Mouse (Mus musculus) MN1 (cell line): Measurements from ENCODE around the gene Eda2r.

Experiments used
- DNase-seq: peaks from one replicate; pipeline ENCODE4 v3.0.0-alpha.2; 2016; ENCODE audit warnings: low spot score

The Eda2r gene

DNA sequence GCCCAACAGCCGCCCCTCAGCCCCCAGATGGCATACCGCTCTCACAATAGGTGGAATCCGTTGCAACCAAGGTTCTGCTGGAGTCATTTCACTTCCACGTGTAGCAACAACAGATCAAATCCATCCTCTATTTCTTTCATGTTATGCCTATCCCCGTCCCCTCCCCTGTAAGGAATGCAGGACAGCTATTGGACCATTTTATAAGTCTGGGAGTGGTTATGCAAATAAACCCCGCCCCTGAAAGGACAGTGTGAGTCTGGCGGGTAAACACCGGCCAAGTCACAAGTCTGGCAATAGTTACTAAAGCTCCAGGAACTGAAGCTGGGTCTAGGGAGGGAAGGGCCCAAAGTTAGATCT is at the start of gene Eda2r:
Eda2r (minus strand) TSS at position 152 of the 357 bp plus-strand sequence.
- peak; percentile 7 for DNase-seq

DNA sequence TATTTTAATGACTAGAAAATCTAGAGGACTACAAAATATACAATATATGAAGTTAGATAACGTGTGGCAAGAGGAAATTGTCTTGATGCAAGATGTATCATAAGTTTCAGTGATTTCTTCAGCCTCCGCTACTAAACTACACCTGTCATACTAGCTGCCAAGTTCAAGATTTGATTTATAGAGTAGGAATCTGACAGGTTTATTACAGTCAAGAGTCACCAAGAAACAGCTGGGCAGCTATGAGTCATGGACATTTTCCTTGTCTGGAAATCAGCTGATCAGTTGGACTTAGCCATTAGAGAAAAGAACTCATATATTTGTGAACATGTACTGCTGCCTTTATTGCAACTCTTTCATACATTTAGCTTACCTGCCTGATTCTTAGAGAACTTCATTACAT is 20.9 kb upstream of the Eda2r start:
- no peak for DNase-seq

DNA sequence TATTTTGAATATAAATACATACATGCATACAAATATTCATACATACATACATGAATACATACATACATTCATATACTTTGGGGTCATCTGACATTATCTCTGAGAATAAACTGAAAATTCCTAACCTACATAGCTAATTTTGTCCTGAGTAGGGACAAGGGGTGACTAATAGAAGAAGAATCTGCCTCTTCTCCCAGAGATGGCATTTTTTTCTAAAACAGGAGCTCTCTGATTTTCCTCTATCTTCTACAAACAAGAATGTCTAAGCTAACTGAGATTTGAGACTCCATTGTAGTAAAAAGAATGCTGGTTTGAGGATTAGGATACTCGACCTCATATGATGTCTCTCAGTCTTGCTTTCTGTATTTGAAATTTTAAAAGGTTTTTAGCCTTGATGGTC is 1.1 kb upstream of the Eda2r start:
- DNase-seq = no peak

DNA sequence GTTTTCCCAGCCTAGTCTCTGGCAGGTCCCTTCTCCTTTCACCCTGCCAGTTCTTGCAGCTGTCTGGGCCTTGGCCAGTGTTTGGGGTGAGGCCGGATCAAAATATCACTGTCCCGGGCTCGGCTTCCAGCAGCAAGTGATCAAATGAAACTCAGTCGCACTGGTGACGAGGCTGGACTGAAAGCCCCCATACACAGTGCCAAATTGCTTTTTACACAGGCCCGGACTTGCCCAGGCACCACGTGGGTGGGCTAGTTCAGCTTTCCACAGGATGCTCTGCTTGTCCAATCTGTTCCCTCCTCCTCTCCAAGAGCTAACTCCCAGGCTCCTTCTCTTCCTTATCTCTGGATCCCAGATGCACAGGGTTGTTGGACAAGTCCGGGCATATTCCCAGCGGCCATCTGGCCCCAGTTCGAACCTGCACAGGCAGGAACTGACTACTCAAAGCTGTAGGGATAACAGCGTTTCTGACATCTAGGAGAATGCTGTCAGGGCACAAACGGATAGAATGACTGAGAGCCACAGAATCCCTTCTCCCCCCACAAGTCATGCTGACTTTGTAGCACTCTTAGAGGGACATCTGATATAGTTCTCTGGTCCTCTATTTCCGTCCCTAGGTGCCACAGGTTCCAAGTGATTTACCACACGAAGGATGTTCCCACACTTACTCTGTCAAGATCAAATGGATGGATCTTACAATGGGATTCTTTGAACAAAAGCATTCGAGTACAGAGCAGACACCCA is 523 bp downstream of the Eda2r start:
- DNase-seq = no peak

DNA sequence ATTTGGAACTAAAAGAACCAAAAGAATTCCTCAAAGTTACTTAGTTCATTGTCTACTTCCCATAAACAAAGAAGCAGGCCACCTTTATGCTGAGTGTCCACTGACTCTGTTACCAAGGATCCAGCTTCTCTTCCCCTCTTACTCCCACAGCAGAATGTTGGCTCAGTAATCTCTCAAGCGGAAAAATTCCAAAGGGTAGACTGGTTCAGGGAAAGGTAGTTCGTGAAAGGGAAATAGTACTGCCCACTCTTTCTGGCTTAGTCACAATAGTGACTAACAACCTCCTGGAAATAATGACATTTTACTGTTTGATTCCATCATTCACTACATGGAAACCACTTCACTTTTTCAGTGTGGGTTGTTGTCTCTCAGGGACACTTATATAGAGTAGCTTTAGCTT is 4.2 kb downstream of the Eda2r start:
- DNase-seq = no peak

DNA sequence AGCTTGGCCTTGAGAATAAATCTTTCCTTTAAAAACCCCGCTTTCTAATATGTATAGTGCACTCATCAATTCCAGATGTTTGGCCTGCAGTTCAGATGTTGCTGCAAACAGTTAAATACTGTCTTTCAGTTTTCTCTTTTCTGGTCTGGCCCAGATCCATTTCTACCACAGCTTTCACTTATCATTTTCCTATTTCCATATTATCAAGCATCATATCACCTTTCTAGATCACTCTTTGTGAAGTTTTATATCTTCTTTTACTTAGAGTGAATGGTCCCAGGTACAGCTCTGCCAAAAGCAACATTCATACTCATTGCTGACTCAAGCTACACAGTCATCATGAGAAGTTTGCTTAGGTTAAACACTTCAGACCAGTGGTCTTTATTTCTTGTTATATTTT is 7.8 kb downstream of the Eda2r start:
- DNase-seq = no peak

DNA sequence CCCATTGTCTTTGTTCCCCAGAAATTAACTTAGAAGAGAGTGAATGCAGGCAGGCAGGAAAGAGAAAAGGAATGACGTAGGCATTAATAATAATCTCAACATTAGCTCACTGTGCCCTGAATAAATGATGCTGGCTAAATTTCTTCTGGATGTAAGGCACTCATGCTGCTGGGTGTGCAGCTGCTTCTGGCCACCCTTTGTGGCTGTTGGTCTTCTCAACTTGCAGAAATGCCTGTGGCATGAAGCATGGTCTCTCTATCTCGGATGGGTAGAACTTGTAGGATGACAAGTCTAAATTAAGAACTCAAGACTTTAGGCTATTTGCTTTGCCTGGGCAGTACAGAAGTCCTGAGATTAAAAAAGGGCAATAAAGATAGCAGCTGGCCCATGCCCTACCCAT is 8.3 kb downstream of the Eda2r start:
- DNase-seq = no peak

DNA sequence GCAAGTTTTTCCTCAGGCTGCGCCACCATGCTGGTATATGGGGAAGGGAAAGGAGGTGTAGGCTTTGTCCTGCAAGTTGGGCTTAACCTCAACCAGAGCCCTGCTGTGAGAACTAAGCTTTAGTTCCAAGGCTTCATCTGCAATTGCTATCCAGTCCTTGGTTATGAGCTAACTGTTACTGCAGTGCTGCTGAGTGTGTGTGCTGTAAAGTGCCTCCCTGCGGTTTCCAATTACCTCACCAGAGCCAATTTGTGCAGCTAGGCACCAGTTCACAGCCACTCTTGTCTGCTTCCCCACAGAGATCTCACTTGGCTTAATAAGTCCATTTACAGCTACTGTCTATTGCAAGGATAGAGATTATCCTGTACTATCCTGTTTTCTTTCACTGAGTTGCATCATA is 16.1 kb downstream of the Eda2r start:
- DNase-seq = no peak

DNA sequence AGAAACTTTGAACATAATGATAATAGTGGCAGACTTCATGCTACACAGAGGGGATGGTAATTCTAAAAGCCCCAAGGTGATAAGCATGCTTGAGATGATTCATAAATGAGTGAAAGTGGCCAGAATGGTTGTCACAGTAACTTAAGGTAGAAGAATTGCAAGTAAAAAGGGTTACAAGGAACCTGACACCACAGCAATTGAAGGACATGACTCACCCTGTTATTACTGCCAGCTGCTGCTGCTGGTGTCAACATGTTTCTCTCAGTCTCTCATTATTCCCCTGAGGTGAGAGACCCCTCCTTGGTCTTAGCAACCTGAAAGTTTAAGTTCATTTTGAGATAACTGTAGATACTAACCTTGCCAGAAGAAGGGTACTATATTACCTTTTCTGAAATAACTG is 49.1 kb downstream of the Eda2r start:
- DNase-seq = no peak
